Mouse (Mus musculus) colon, adult 2 months (tissue): ENCODE measurements around the gene Chd8. TPM values are rescaled to one million over a fixed set of nuclear protein-coding genes. Genes with fewer than 3 reads are reported as not detected.

Experiments used
- polyA plus RNA-seq: library from polyadenylated mRNA; depleted of rRNA; stranded (reverse); fragments of >200 nt; gene quantifications from 2 replicates; pipeline ENCODE4 v1.2.3, GENCODE M21; 2012; rRNA removed

Chd8 gene
- 20.4 and 20.8 TPM in 2 replicates for polyA plus RNA-seq

GRCm38 (mm10) chr14:52257484-52258213, at the start of gene Chd8:
Gene Chd8, minus strand, starts transcription at chr14:52257780.

GRCm38 (mm10) chr14:52304644-52305271, 47.2 kb upstream of the Chd8 start, which contains the start of gene Mettl3:
Gene Mettl3, minus strand, starts transcription at chr14:52305128.

GRCm38 (mm10) chr14:52278932-52279746, 21.6 kb upstream of the Chd8 start, which contains the start of the genes Tox4 and Rab2b:
Gene Tox4, plus strand, starts transcription at chr14:52279146.
Gene Rab2b, minus strand, starts transcription at chr14:52279545.

GRCm38 (mm10) chr14:52197156-52197878, 60.3 kb downstream of the Chd8 start, which contains the start of gene Supt16:
Gene Supt16, minus strand, starts transcription at chr14:52197416.

Other genes starting within 250 kb of the Chd8 start
- 22.6 and 24.3 TPM in 2 replicates for gene Tmem253, start 242.1 kb downstream of the Chd8 start, polyA plus RNA-seq
- 109 and 111 TPM in 2 replicates for gene Zfp219, start 237.0 kb downstream of the Chd8 start, polyA plus RNA-seq
- gene Olfr221, start 215.3 kb downstream of the Chd8 start, polyA plus RNA-seq = not detected in 2 replicates
- 34.3 and 44.8 TPM in 2 replicates for gene Hnrnpc, start 153.8 kb downstream of the Chd8 start, polyA plus RNA-seq
- 0.65 and 4.2 TPM in 2 replicates for gene Rpgrip1, start 147.1 kb downstream of the Chd8 start, polyA plus RNA-seq
- gene Supt16, start 60.4 kb downstream of the Chd8 start, polyA plus RNA-seq = 4.6 and 5.1 TPM in 2 replicates
- 19.3 and 25.7 TPM in 2 replicates for gene Tox4, start 21.4 kb upstream of the Chd8 start, polyA plus RNA-seq
- gene Rab2b, start 21.8 kb upstream of the Chd8 start, polyA plus RNA-seq = 3.2 TPM in 2 replicates
- 14.6 and 19.4 TPM in 2 replicates for gene Mettl3, start 47.3 kb upstream of the Chd8 start, polyA plus RNA-seq
- 2.3 and 2.4 TPM in 2 replicates for gene Sall2, start 71.0 kb upstream of the Chd8 start, polyA plus RNA-seq
- not detected in 2 replicates for gene Olfr1513, start 98.6 kb upstream of the Chd8 start, polyA plus RNA-seq
- gene Olfr1512, start 121.4 kb upstream of the Chd8 start, polyA plus RNA-seq = not detected in 2 replicates
- gene Olfr1511, start 139.6 kb upstream of the Chd8 start, polyA plus RNA-seq = not detected in 2 replicates
- not detected in 2 replicates for gene Olfr1510, start 156.6 kb upstream of the Chd8 start, polyA plus RNA-seq
- gene Olfr1509, start 185.2 kb upstream of the Chd8 start, polyA plus RNA-seq = not detected in 2 replicates
- gene Olfr1508, start 209.7 kb upstream of the Chd8 start, polyA plus RNA-seq = not detected in 2 replicates
- gene Olfr1507, start 238.0 kb upstream of the Chd8 start, polyA plus RNA-seq = not detected in 2 replicates